Mouse (Mus musculus): ENCODE measurements around the gene Gm572. TPM values are rescaled to one million over a fixed set of nuclear protein-coding genes. Genes with fewer than 3 reads are reported as not detected.

Gene Gm572
- total and polyA plus RNA-seq, 2 experiments from 2014 or later = 0.70 to 1.0 TPM

GRCm38 (mm10) chr4:148604541-148605165 lies 38.5 kb upstream of the Gm572 start:
- DNase-seq (ENCODE audit: low spot score) = no peak
- Histone ChIP-seq H3K27ac (ENCODE audit: low read depth) (no peak overlapping the region), H3K9ac (replicated peaks; ENCODE audit: low read depth, low read length) (no peak overlapping the region), H3K9me3 (replicated peaks; ENCODE audit: control insufficient read depth, low read length) (no peaks in the 10 kb centered on the region), H3K27me3 (ENCODE audit: control insufficient read depth, insufficient read depth, low read length) (no peaks in the 10 kb centered on the region), H3K4me3 (ENCODE audit: low read depth, low read length) (no peak overlapping the region), H3K4me2 (ENCODE audit: low read depth, low read length) (no peak overlapping the region), H3K4me1 (ENCODE audit: control insufficient read depth, insufficient read depth) (0 out of 2 replicates have a peak, but pooled peaks cover 7% of the 10 kb centered on the region), H3K36me3 (replicated peaks; ENCODE audit: control insufficient read depth, insufficient read depth, low read length) (no peaks in the 10 kb centered on the region)
- TF ChIP-seq CTCF (IDR thresholded peaks at IDR 0.05; ENCODE audit: low read depth) = peak; percentile 61
- TF ChIP-seq EP300 (IDR thresholded peaks at IDR 0.05; ENCODE audit: low read depth) = no peak
- WGBS = 91% methylated on average over 3 of the region's 3 CpGs
- peak; percentile 27; the same call in 1 of the 2 replicates for ATAC-seq (ENCODE audit: insufficient read depth, low read depth)

- 0 out of 2 replicates have a peak, but pooled peaks cover 5% of the 10 kb centered on the region for H3K36me3 ChIP-seq (replicated peaks; ENCODE audit: control insufficient read depth, insufficient read depth, low read length)
- 0 out of 2 replicates have a peak, but pooled peaks cover 7% of the 10 kb centered on the region for H3K4me1 ChIP-seq (ENCODE audit: control insufficient read depth, insufficient read depth)
- ATAC-seq (ENCODE audit: insufficient read depth, low read depth) (no peak), DNase-seq (ENCODE audit: low spot score) (peak; percentile 50)
- peak overlapping the region; percentile 49; the same call in 1 of the 2 replicates for H3K27ac ChIP-seq (ENCODE audit: low read depth)
- H3K4me3 ChIP-seq (ENCODE audit: low read depth, low read length) = no peak overlapping the region
- H3K9ac ChIP-seq (replicated peaks; ENCODE audit: low read depth, low read length) = no peak overlapping the region
- no peak overlapping the region for H3K4me2 ChIP-seq (ENCODE audit: low read depth, low read length)
- TF ChIP-seq CTCF (IDR thresholded peaks at IDR 0.05; ENCODE audit: low read depth) = peak; percentile 90
- no peak for TF ChIP-seq EP300 (IDR thresholded peaks at IDR 0.05; ENCODE audit: low read depth)
- H3K27me3 ChIP-seq (ENCODE audit: control insufficient read depth, insufficient read depth, low read length) = no peaks in the 10 kb centered on the region
- WGBS = 17% methylated on average over 5 of the region's 5 CpGs
- H3K9me3 ChIP-seq (replicated peaks; ENCODE audit: control insufficient read depth, low read length) = no peaks in the 10 kb centered on the region
These were observed 35.4 kb upstream of the Gm572 start for GRCm38 (mm10) chr4:148607758-148608157.

- TF ChIP-seq CTCF (IDR thresholded peaks at IDR 0.05; ENCODE audit: low read depth) = no peak
- no peak for TF ChIP-seq EP300 (IDR thresholded peaks at IDR 0.05; ENCODE audit: low read depth)
- no peak for ATAC-seq (ENCODE audit: insufficient read depth, low read depth)
These were observed 33.3 kb upstream of the Gm572 start for GRCm38 (mm10) chr4:148609805-148610204.

GRCm38 (mm10) chr4:148610631-148611364 lies 32.3 kb upstream of the Gm572 start:
- no peaks in the 10 kb centered on the region for H3K27me3 ChIP-seq (ENCODE audit: control insufficient read depth, insufficient read depth, low read length)
- 0 out of 2 replicates have a peak, but pooled peaks cover 7% of the 10 kb centered on the region for H3K4me1 ChIP-seq (ENCODE audit: control insufficient read depth, insufficient read depth)
- peaks cover 33% of the 10 kb centered on the region for H3K36me3 ChIP-seq (replicated peaks; ENCODE audit: control insufficient read depth, insufficient read depth, low read length)
- TF ChIP-seq CTCF (IDR thresholded peaks at IDR 0.05; ENCODE audit: low read depth) = no peak
- no peaks in the 10 kb centered on the region for H3K9me3 ChIP-seq (replicated peaks; ENCODE audit: control insufficient read depth, low read length)
- ATAC-seq (ENCODE audit: insufficient read depth, low read depth) (no peak), DNase-seq (ENCODE audit: low spot score) (no peak)
- no peak overlapping the region for H3K4me2 ChIP-seq (ENCODE audit: low read depth, low read length)
- H3K27ac ChIP-seq (ENCODE audit: low read depth) = no peak overlapping the region
- 49% methylated on average over 5 of the region's 5 CpGs for WGBS
- H3K4me3 ChIP-seq (ENCODE audit: low read depth, low read length) = no peak overlapping the region
- H3K9ac ChIP-seq (replicated peaks; ENCODE audit: low read depth, low read length) = no peak overlapping the region

More at GRCm38 (mm10) chr4:148609805-148610204, 33.3 kb upstream of the Gm572 start:
- H3K9ac ChIP-seq (replicated peaks; ENCODE audit: low read depth, low read length) = no peak overlapping the region
- H3K27ac ChIP-seq (ENCODE audit: low read depth) = no peak overlapping the region
- H3K36me3 ChIP-seq (replicated peaks; ENCODE audit: control insufficient read depth, insufficient read depth, low read length) = peaks cover 23% of the 10 kb centered on the region
- WGBS = 87% methylated on average over 5 of the region's 5 CpGs
- DNase-seq (ENCODE audit: low spot score) = no peak
- no peak overlapping the region for H3K4me2 ChIP-seq (ENCODE audit: low read depth, low read length)
- no peak overlapping the region for H3K4me3 ChIP-seq (ENCODE audit: low read depth, low read length)
- no peaks in the 10 kb centered on the region for H3K27me3 ChIP-seq (ENCODE audit: control insufficient read depth, insufficient read depth, low read length)
- 0 out of 2 replicates have a peak, but pooled peaks cover 7% of the 10 kb centered on the region for H3K4me1 ChIP-seq (ENCODE audit: control insufficient read depth, insufficient read depth)
- H3K9me3 ChIP-seq (replicated peaks; ENCODE audit: control insufficient read depth, low read length) = no peaks in the 10 kb centered on the region

GRCm38 (mm10) chr4:148612557-148612956 lies 30.6 kb upstream of the Gm572 start:
- WGBS = 44% methylated on average over 4 of the region's 4 CpGs
- no peak for TF ChIP-seq CTCF (IDR thresholded peaks at IDR 0.05; ENCODE audit: low read depth)
- no peak for TF ChIP-seq EP300 (IDR thresholded peaks at IDR 0.05; ENCODE audit: low read depth)
- Histone ChIP-seq H3K4me1 (ENCODE audit: control insufficient read depth, insufficient read depth) (0 out of 2 replicates have a peak, but pooled peaks cover 7% of the 10 kb centered on the region), H3K27me3 (ENCODE audit: control insufficient read depth, insufficient read depth, low read length) (no peaks in the 10 kb centered on the region), H3K9ac (replicated peaks; ENCODE audit: low read depth, low read length) (no peak overlapping the region), H3K4me2 (ENCODE audit: low read depth, low read length) (no peak overlapping the region), H3K4me3 (ENCODE audit: low read depth, low read length) (no peak overlapping the region), H3K36me3 (replicated peaks; ENCODE audit: control insufficient read depth, insufficient read depth, low read length) (peaks cover 50% of the 10 kb centered on the region), H3K9me3 (replicated peaks; ENCODE audit: control insufficient read depth, low read length) (no peaks in the 10 kb centered on the region), H3K27ac (ENCODE audit: low read depth) (no peak overlapping the region)
- DNase-seq (ENCODE audit: low spot score) (no peak), ATAC-seq (ENCODE audit: insufficient read depth, low read depth) (no peak)

All from heart, postnatal 0 days (tissue).